In genomic region chr11:83077714-83078422, GRCm38 (mm10) we compare ENCODE assay signal across 8 mouse cellular contexts. TPM values are rescaled to one million over a fixed set of nuclear protein-coding genes. Genes with fewer than 3 reads are reported as not detected.
DNase-seq lines count a peak whose midpoint lies in the region; ATAC-seq and TF ChIP-seq lines count a peak whose summit lies in the region.

No protein-coding gene starts in this region.

- DNase-seq in layer of hippocampus, adult 2 months (ENCODE audit: low spot score in 2 of 2): peak in 1 of 2 experiments; percentile 17
- DNase-seq in layer of hippocampus, adult 8-10 months (ENCODE audit: low spot score in 2 of 2): no peak
- DNase-seq in gastrocnemius, adult 8-10 months (ENCODE audit: low spot score in 2 of 2): peak; percentile 46 to 51
- peak; percentile 75 for DNase-seq in liver, postnatal 0 days
- peak; percentile 37 for DNase-seq in spleen, adult 12 weeks (ENCODE audit: low spot score)
- no peak for DNase-seq in c-Kit-positive CD71-positive TER-119-positive erythroid progenitor cells, embryonic 14.5 days (ENCODE audit: low spot score)

- 42% methylated on average over 3 of the region's 3 CpGs for WGBS in intestine, embryonic 15.5 days
- 25% methylated on average over 3 of the region's 3 CpGs for WGBS in liver, postnatal 0 days (ENCODE audit: insufficient replicate concordance)
- 81% methylated on average over 3 of the region's 3 CpGs for WGBS in hindbrain, embryonic 13.5 days

- peak; percentile 93 for ATAC-seq in intestine, embryonic 15.5 days
- ATAC-seq in liver, postnatal 0 days: peak; percentile 88
- ATAC-seq in hindbrain, embryonic 13.5 days (ENCODE audit: low FRiP score): no peak

- no peaks in the 10 kb centered on the region for H3K9me3 ChIP-seq in intestine, embryonic 15.5 days
- H3K9me3 ChIP-seq in liver, postnatal 0 days (ENCODE audit: low read length): no peaks in the 10 kb centered on the region
- H3K9me3 ChIP-seq in hindbrain, embryonic 13.5 days: no peaks in the 10 kb centered on the region

- TF ChIP-seq EP300 in liver, postnatal 0 days (IDR thresholded peaks at IDR 0.05; ENCODE audit: low read depth): peak; percentile 56; the same call in 1 of the 2 replicates

- H3K27ac ChIP-seq in layer of hippocampus, adult 2 months: peak overlapping the region; percentile 69
- peak overlapping the region; percentile 38; the same call in 1 of the 2 replicates for H3K27ac ChIP-seq in intestine, embryonic 15.5 days
- peak overlapping the region; percentile 95 for H3K27ac ChIP-seq in liver, postnatal 0 days (ENCODE audit: low read depth)
- no peak overlapping the region for H3K27ac ChIP-seq in hindbrain, embryonic 13.5 days

- no peaks in the 10 kb centered on the region for H3K27me3 ChIP-seq in intestine, embryonic 15.5 days (replicated peaks)
- no peaks in the 10 kb centered on the region for H3K27me3 ChIP-seq in liver, postnatal 0 days (ENCODE audit: insufficient read depth, low read length)
- no peaks in the 10 kb centered on the region for H3K27me3 ChIP-seq in hindbrain, embryonic 13.5 days

- no peak for TF ChIP-seq CTCF in layer of hippocampus, adult 2 months (conservative IDR thresholded peaks at IDR 0.05)
- no peak for TF ChIP-seq CTCF in liver, postnatal 0 days (IDR thresholded peaks at IDR 0.05; ENCODE audit: low read depth)

- no peak overlapping the region for H3K4me3 ChIP-seq in layer of hippocampus, adult 2 months
- no peak overlapping the region for H3K4me3 ChIP-seq in intestine, embryonic 15.5 days (replicated peaks)
- no peak overlapping the region for H3K4me3 ChIP-seq in liver, postnatal 0 days (ENCODE audit: low read depth, low read length)
- no peak overlapping the region for H3K4me3 ChIP-seq in hindbrain, embryonic 13.5 days

- H3K36me3 ChIP-seq in intestine, embryonic 15.5 days: no peaks in the 10 kb centered on the region
- no peaks in the 10 kb centered on the region for H3K36me3 ChIP-seq in liver, postnatal 0 days (replicated peaks; ENCODE audit: insufficient read depth, low read length)
- H3K36me3 ChIP-seq in hindbrain, embryonic 13.5 days: no peaks in the 10 kb centered on the region

- H3K4me2 ChIP-seq in intestine, embryonic 15.5 days (replicated peaks): no peak overlapping the region
- peak overlapping the region; percentile 22; the same call in 1 of the 2 replicates for H3K4me2 ChIP-seq in liver, postnatal 0 days (ENCODE audit: low read depth, low read length)
- no peak overlapping the region for H3K4me2 ChIP-seq in hindbrain, embryonic 13.5 days

- H3K4me1 ChIP-seq in intestine, embryonic 15.5 days (replicated peaks): no peaks in the 10 kb centered on the region
- peaks cover 23% of the 10 kb centered on the region for H3K4me1 ChIP-seq in liver, postnatal 0 days (ENCODE audit: insufficient read depth)
- no peaks in the 10 kb centered on the region for H3K4me1 ChIP-seq in hindbrain, embryonic 13.5 days (replicated peaks)

- H3K9ac ChIP-seq in intestine, embryonic 15.5 days: no peak overlapping the region
- peak overlapping the region; percentile 50; the same call in 1 of the 2 replicates for H3K9ac ChIP-seq in liver, postnatal 0 days (replicated peaks)
- no peak overlapping the region for H3K9ac ChIP-seq in hindbrain, embryonic 13.5 days

RNA-seq across cellular contexts. Expression of gene Slfn2, which starts 13.0 kb away (rescaled TPM):
- total RNA-seq in layer of hippocampus, adult 2 months (2021): under 1 TPM; 0.44 to 0.56 TPM
- total RNA-seq in layer of hippocampus, adult 8-10 months (2022): 1 to 10 TPM in 2 of 4 experiments, under 1 TPM in 2; 0.43 to 2.9 (median 0.97) TPM
- total RNA-seq in gastrocnemius, adult 8-10 months (2022): under 1 TPM; 0.48 to 0.62 (median 0.56) TPM
- 4.7 and 7.1 TPM in 2 replicates for polyA plus RNA-seq in intestine, embryonic 15.5 days (2015; fragmentation: Nextera tagmentation; extraction: Ambion mirVana)
- polyA plus RNA-seq in liver, postnatal 0 days (2015; fragmentation: Nextera tagmentation; extraction: Ambion mirVana): 22.3 and 22.7 TPM in 2 replicates
- polyA plus RNA-seq in hindbrain, embryonic 13.5 days (2015; fragmentation: Nextera tagmentation; extraction: Ambion mirVana): 1.3 TPM in 2 replicates

RNA-seq across cellular contexts. Expression of gene Slfn1, which starts 38.8 kb away (rescaled TPM):
- not detected for total RNA-seq in layer of hippocampus, adult 2 months (2021)
- not detected for total RNA-seq in layer of hippocampus, adult 8-10 months (2022)
- total RNA-seq in gastrocnemius, adult 8-10 months (2022): not detected
- 0.49 and 0.66 TPM in 2 replicates for polyA plus RNA-seq in intestine, embryonic 15.5 days (2015; fragmentation: Nextera tagmentation; extraction: Ambion mirVana)
- polyA plus RNA-seq in liver, postnatal 0 days (2015; fragmentation: Nextera tagmentation; extraction: Ambion mirVana): 2.6 and 2.8 TPM in 2 replicates
- not detected in 2 replicates for polyA plus RNA-seq in hindbrain, embryonic 13.5 days (2015; fragmentation: Nextera tagmentation; extraction: Ambion mirVana)

RNA-seq across cellular contexts. Expression of gene Slfn8, which starts 57.3 kb away (rescaled TPM):
- total RNA-seq in layer of hippocampus, adult 2 months (2021): under 1 TPM; 0.44 to 0.69 TPM
- 1 to 10 TPM in 2 of 4 experiments, under 1 TPM in 2; 0.23 to 2.6 (median 1.1) TPM for total RNA-seq in layer of hippocampus, adult 8-10 months (2022)
- under 1 TPM; 0.17 to 0.36 (median 0.33) TPM for total RNA-seq in gastrocnemius, adult 8-10 months (2022)
- polyA plus RNA-seq in intestine, embryonic 15.5 days (2015; fragmentation: Nextera tagmentation; extraction: Ambion mirVana): 0.45 and 0.54 TPM in 2 replicates
- polyA plus RNA-seq in liver, postnatal 0 days (2015; fragmentation: Nextera tagmentation; extraction: Ambion mirVana): 0.76 and 1.0 TPM in 2 replicates
- 0.10 and 0.35 TPM in 2 replicates for polyA plus RNA-seq in hindbrain, embryonic 13.5 days (2015; fragmentation: Nextera tagmentation; extraction: Ambion mirVana)

Comparison
In these comparisons a context has a peak if more than half of its experiments do, and no peak if none do; other contexts are left out.
1. DNase-seq: peak in gastrocnemius, adult 8-10 months (2 of 2), liver, postnatal 0 days (single experiment) and spleen, adult 12 weeks (single experiment); none in layer of hippocampus, adult 8-10 months (0 of 2) and c-Kit-positive CD71-positive TER-119-positive erythroid progenitor cells, embryonic 14.5 days (single experiment).